Mouse (Mus musculus): ENCODE data around the gene Lipe. TPM values are rescaled to one million over a fixed set of nuclear protein-coding genes. Genes with fewer than 3 reads are reported as not detected.

Gene Lipe
- polyA plus RNA-seq, 1 experiment = 3.0 TPM

GRCm38 (mm10) chr7:25390054-25390770, 8.3 kb downstream of the Lipe start:
- no peak overlapping the region for H3ac ChIP-seq (ENCODE audit: control insufficient read depth, insufficient read length, low read depth)
- no peak overlapping the region for H3K4me3 ChIP-seq (ENCODE audit: insufficient read depth, poor library complexity, severe bottlenecking)
- no peaks in the 10 kb centered on the region for H3K27me3 ChIP-seq (ENCODE audit: control insufficient read depth, insufficient read depth, insufficient read length)
- H3K79me2 ChIP-seq (ENCODE audit: control insufficient read depth, insufficient read depth) = no peaks in the 10 kb centered on the region
- TF ChIP-seq MYOG (IDR thresholded peaks at IDR 0.05; ENCODE audit: control insufficient read depth, extremely low read depth, insufficient read length) = no peak
- no peak for TF ChIP-seq USF1 (IDR thresholded peaks at IDR 0.05; ENCODE audit: low read depth)
- TF ChIP-seq CEBPB (IDR thresholded peaks at IDR 0.05; ENCODE audit: low read depth) = no peak
- TF ChIP-seq FOSL1 (IDR thresholded peaks at IDR 0.05; ENCODE audit: insufficient read depth, low read length, poor library complexity, severe bottlenecking) = no peak
- TF ChIP-seq MAX (IDR thresholded peaks at IDR 0.05) = no peak
- no peak for TF ChIP-seq CTCF (IDR thresholded peaks at IDR 0.05; ENCODE audit: control insufficient read depth, insufficient read depth, insufficient read length)
- TF ChIP-seq MYOD1 (IDR thresholded peaks at IDR 0.05; ENCODE audit: control insufficient read depth, insufficient read length, low read depth) = no peak
- no peaks in the 10 kb centered on the region for H3K79me3 ChIP-seq (ENCODE audit: low read depth)
- peaks cover 5% of the 10 kb centered on the region for H3K36me3 ChIP-seq (ENCODE audit: control insufficient read depth, insufficient read depth)

GRCm38 (mm10) chr7:25388916-25389315, 9.6 kb downstream of the Lipe start:
- Histone ChIP-seq H3K79me2 (ENCODE audit: control insufficient read depth, insufficient read depth) (no peaks in the 10 kb centered on the region), H3K79me3 (ENCODE audit: low read depth) (no peaks in the 10 kb centered on the region), H3K27me3 (ENCODE audit: control insufficient read depth, insufficient read depth, insufficient read length) (no peaks in the 10 kb centered on the region), H3K36me3 (ENCODE audit: control insufficient read depth, insufficient read depth) (peaks cover 5% of the 10 kb centered on the region), H3K4me3 (ENCODE audit: insufficient read depth, poor library complexity, severe bottlenecking) (no peak overlapping the region), H3ac (ENCODE audit: control insufficient read depth, insufficient read length, low read depth) (no peak overlapping the region)
- TF ChIP-seq CTCF (IDR thresholded peaks at IDR 0.05; ENCODE audit: control insufficient read depth, insufficient read depth, insufficient read length) (no peak), FOSL1 (IDR thresholded peaks at IDR 0.05; ENCODE audit: insufficient read depth, low read length, poor library complexity, severe bottlenecking) (no peak), USF1 (IDR thresholded peaks at IDR 0.05; ENCODE audit: low read depth) (no peak), MYOD1 (IDR thresholded peaks at IDR 0.05; ENCODE audit: control insufficient read depth, insufficient read length, low read depth) (no peak), CEBPB (IDR thresholded peaks at IDR 0.05; ENCODE audit: low read depth) (no peak), MYOG (IDR thresholded peaks at IDR 0.05; ENCODE audit: control insufficient read depth, extremely low read depth, insufficient read length) (no peak), MAX (IDR thresholded peaks at IDR 0.05) (no peak)

- Histone ChIP-seq H3K4me3 (ENCODE audit: insufficient read depth, poor library complexity, severe bottlenecking) (no peak overlapping the region), H3K79me2 (ENCODE audit: control insufficient read depth, insufficient read depth) (no peaks in the 10 kb centered on the region), H3ac (ENCODE audit: control insufficient read depth, insufficient read length, low read depth) (no peak overlapping the region), H3K27me3 (ENCODE audit: control insufficient read depth, insufficient read depth, insufficient read length) (no peaks in the 10 kb centered on the region), H3K36me3 (ENCODE audit: control insufficient read depth, insufficient read depth) (peaks cover 5% of the 10 kb centered on the region), H3K79me3 (ENCODE audit: low read depth) (no peaks in the 10 kb centered on the region)
- TF ChIP-seq MYOD1 (IDR thresholded peaks at IDR 0.05; ENCODE audit: control insufficient read depth, insufficient read length, low read depth) (no peak), CEBPB (IDR thresholded peaks at IDR 0.05; ENCODE audit: low read depth) (no peak), MAX (IDR thresholded peaks at IDR 0.05) (no peak), MYOG (IDR thresholded peaks at IDR 0.05; ENCODE audit: control insufficient read depth, extremely low read depth, insufficient read length) (no peak), FOSL1 (IDR thresholded peaks at IDR 0.05; ENCODE audit: insufficient read depth, low read length, poor library complexity, severe bottlenecking) (no peak), CTCF (IDR thresholded peaks at IDR 0.05; ENCODE audit: control insufficient read depth, insufficient read depth, insufficient read length) (no peak), USF1 (IDR thresholded peaks at IDR 0.05; ENCODE audit: low read depth) (no peak)
Observed at GRCm38 (mm10) chr7:25387811-25388440, 10.6 kb downstream of the Lipe start.

GRCm38 (mm10) chr7:25385850-25386555, 12.5 kb downstream of the Lipe start:
- Histone ChIP-seq H3K4me3 (ENCODE audit: insufficient read depth, poor library complexity, severe bottlenecking) (no peak overlapping the region), H3K27me3 (ENCODE audit: control insufficient read depth, insufficient read depth, insufficient read length) (no peaks in the 10 kb centered on the region), H3K79me2 (ENCODE audit: control insufficient read depth, insufficient read depth) (no peaks in the 10 kb centered on the region), H3K79me3 (ENCODE audit: low read depth) (no peaks in the 10 kb centered on the region), H3K36me3 (ENCODE audit: control insufficient read depth, insufficient read depth) (peaks cover 5% of the 10 kb centered on the region), H3ac (ENCODE audit: control insufficient read depth, insufficient read length, low read depth) (no peak overlapping the region)
- TF ChIP-seq MAX (IDR thresholded peaks at IDR 0.05) (no peak), CEBPB (IDR thresholded peaks at IDR 0.05; ENCODE audit: low read depth) (no peak), USF1 (IDR thresholded peaks at IDR 0.05; ENCODE audit: low read depth) (no peak), MYOD1 (IDR thresholded peaks at IDR 0.05; ENCODE audit: control insufficient read depth, insufficient read length, low read depth) (no peak), CTCF (IDR thresholded peaks at IDR 0.05; ENCODE audit: control insufficient read depth, insufficient read depth, insufficient read length) (no peak), MYOG (IDR thresholded peaks at IDR 0.05; ENCODE audit: control insufficient read depth, extremely low read depth, insufficient read length) (no peak), FOSL1 (IDR thresholded peaks at IDR 0.05; ENCODE audit: insufficient read depth, low read length, poor library complexity, severe bottlenecking) (no peak)

DNA sequence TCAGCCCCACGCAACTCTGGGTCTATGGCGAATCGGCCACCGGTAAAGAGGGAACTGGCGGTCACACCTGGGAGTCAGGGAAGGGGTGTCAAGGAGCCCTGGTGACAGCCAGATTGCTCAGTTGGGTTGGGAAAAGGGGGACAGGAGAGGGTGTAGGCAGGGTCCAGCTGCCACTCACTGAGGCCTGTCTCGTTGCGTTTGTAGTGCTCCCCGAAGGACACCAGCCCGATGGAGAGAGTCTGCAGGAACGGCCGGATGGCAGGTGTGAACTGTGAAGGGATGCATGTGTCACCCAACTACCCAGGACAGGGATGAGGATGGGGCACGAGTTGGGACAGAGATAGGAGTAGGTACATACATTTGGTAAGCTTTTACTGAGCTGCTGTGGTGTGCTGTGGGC, 13.3 kb downstream of the Lipe start:
- H3K27me3 ChIP-seq (ENCODE audit: control insufficient read depth, insufficient read depth, insufficient read length) = no peaks in the 10 kb centered on the region
- no peak overlapping the region for H3ac ChIP-seq (ENCODE audit: control insufficient read depth, insufficient read length, low read depth)
- no peak for TF ChIP-seq FOSL1 (IDR thresholded peaks at IDR 0.05; ENCODE audit: insufficient read depth, low read length, poor library complexity, severe bottlenecking)
- no peak for TF ChIP-seq MYOG (IDR thresholded peaks at IDR 0.05; ENCODE audit: control insufficient read depth, extremely low read depth, insufficient read length)
- no peak for TF ChIP-seq CTCF (IDR thresholded peaks at IDR 0.05; ENCODE audit: control insufficient read depth, insufficient read depth, insufficient read length)
- TF ChIP-seq MYOD1 (IDR thresholded peaks at IDR 0.05; ENCODE audit: control insufficient read depth, insufficient read length, low read depth) = no peak
- TF ChIP-seq CEBPB (IDR thresholded peaks at IDR 0.05; ENCODE audit: low read depth) = no peak
- no peak for TF ChIP-seq USF1 (IDR thresholded peaks at IDR 0.05; ENCODE audit: low read depth)
- no peak for TF ChIP-seq MAX (IDR thresholded peaks at IDR 0.05)
- H3K79me3 ChIP-seq (ENCODE audit: low read depth) = no peaks in the 10 kb centered on the region
- H3K79me2 ChIP-seq (ENCODE audit: control insufficient read depth, insufficient read depth) = no peaks in the 10 kb centered on the region
- peaks cover 5% of the 10 kb centered on the region for H3K36me3 ChIP-seq (ENCODE audit: control insufficient read depth, insufficient read depth)
- no peak overlapping the region for H3K4me3 ChIP-seq (ENCODE audit: insufficient read depth, poor library complexity, severe bottlenecking)

All from C2C12 (cell line).